Mouse (Mus musculus) natural killer cell, adult 2 months (primary cell): ENCODE data around the gene Cd164l2.

ENCODE experiments used
- DNase-seq, 2 experiments: peaks; one replicate each; pipeline ENCODE4 v3.0.0; 2022; ENCODE audit warnings: low spot score in 2 of 2

Cd164l2 gene

GRCm38 (mm10) chr4:133211751-133212561 is at the start of gene Cd164l2, which contains the start of gene Gpr3:
Gene Cd164l2, plus strand, starts transcription at chr4:133212131.
Gene Gpr3, minus strand, starts transcription at chr4:133212536.
- DNase-seq, result no peak

GRCm38 (mm10) chr4:133162196-133162595 is 49.7 kb upstream of the Cd164l2 start:
- DNase-seq, result peak; percentile 33 to 45

- no peak for DNase-seq
These were observed 45.2 kb upstream of the Cd164l2 start for GRCm38 (mm10) chr4:133166773-133167172.

- DNase-seq, result peak; percentile 45 to 62
These were observed 42.5 kb upstream of the Cd164l2 start for GRCm38 (mm10) chr4:133169237-133170055.

GRCm38 (mm10) chr4:133170056-133170524 is 41.8 kb upstream of the Cd164l2 start:
- peak; percentile 18 to 62 for DNase-seq

GRCm38 (mm10) chr4:133170616-133171015 is 41.3 kb upstream of the Cd164l2 start:
- DNase-seq, result no peak

- no peak for DNase-seq
These were observed 39.5 kb upstream of the Cd164l2 start for GRCm38 (mm10) chr4:133172451-133172850.

- no peak for DNase-seq
These were observed 37.6 kb upstream of the Cd164l2 start for GRCm38 (mm10) chr4:133174361-133174760.

- no peak for DNase-seq
These were observed 36.7 kb upstream of the Cd164l2 start for GRCm38 (mm10) chr4:133175274-133175673.

- no peak for DNase-seq
These were observed 35.8 kb upstream of the Cd164l2 start for GRCm38 (mm10) chr4:133175998-133176760.

- DNase-seq, result no peak
These were observed 35.0 kb upstream of the Cd164l2 start for GRCm38 (mm10) chr4:133176761-133177403.

- no peak for DNase-seq
These were observed 33.6 kb upstream of the Cd164l2 start for GRCm38 (mm10) chr4:133178305-133178704.

GRCm38 (mm10) chr4:133179258-133179657 is 32.7 kb upstream of the Cd164l2 start:
- no peak for DNase-seq

- DNase-seq, result peak in 1 of 2 experiments; percentile 16
These were observed 29.4 kb upstream of the Cd164l2 start for GRCm38 (mm10) chr4:133182439-133183033.

- no peak for DNase-seq
These were observed 27.7 kb upstream of the Cd164l2 start for GRCm38 (mm10) chr4:133184031-133184897.

- peak in 1 of 2 experiments; percentile 31 for DNase-seq
These were observed 26.8 kb upstream of the Cd164l2 start for GRCm38 (mm10) chr4:133184898-133185665.

- no peak for DNase-seq
These were observed 26.0 kb upstream of the Cd164l2 start for GRCm38 (mm10) chr4:133185893-133186292.

- no peak for DNase-seq
These were observed 25.1 kb upstream of the Cd164l2 start for GRCm38 (mm10) chr4:133186856-133187255.

GRCm38 (mm10) chr4:133189396-133189795 is 22.5 kb upstream of the Cd164l2 start:
- DNase-seq, result no peak
